Mouse (Mus musculus): ENCODE measurements around the gene Sh3pxd2a. TPM values are rescaled to one million over a fixed set of nuclear protein-coding genes. Genes with fewer than 3 reads are reported as not detected.

The Sh3pxd2a gene
- polyA plus RNA-seq, 1 experiment from 2014 or later = 4.1 TPM

DNA sequence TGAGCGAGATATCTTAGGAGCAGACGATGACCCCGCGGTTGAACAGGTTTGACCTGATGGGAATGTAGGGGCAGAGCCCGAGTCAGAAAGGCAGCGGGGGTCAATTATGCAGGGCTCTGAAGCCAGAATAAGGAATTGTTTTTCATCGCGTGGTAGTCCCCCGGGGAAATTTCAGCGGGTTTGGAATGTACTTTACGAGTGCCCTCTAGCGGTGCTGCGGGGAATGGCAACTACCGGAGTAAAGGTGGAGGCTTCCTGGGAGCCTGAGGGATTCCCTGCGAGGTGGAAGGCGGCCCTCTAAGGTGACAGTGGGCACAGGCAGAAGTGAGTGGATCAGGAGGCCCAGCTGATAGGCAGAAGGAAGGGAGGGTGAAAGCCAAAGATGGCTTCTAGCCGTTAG is 125.0 kb downstream of the Sh3pxd2a start:
- DNase-seq (ENCODE audit: low spot score, missing footprints) (peak; percentile 99), ATAC-seq (ENCODE audit: low FRiP score) (no peak)
- peaks cover 20% of the 10 kb centered on the region for H3K4me1 ChIP-seq (ENCODE audit: control insufficient read depth, insufficient read depth, low read length)
- no peaks in the 10 kb centered on the region for H3K36me3 ChIP-seq (ENCODE audit: control insufficient read depth, insufficient read depth, low read length)
- peak overlapping the region; percentile 48; the same call in 1 of the 2 replicates for H3K9ac ChIP-seq (ENCODE audit: low read length)
- no peaks in the 10 kb centered on the region for H3K9me3 ChIP-seq (ENCODE audit: control insufficient read depth, low read length)
- H3K27me3 ChIP-seq (ENCODE audit: control insufficient read depth, insufficient read depth, low read length) = peaks cover 31% of the 10 kb centered on the region
- no peak overlapping the region for H3K27ac ChIP-seq (ENCODE audit: low read depth, low read length)
- peak overlapping the region; percentile 51 for H3K4me2 ChIP-seq
- peak overlapping the region; percentile 29; the same call in 1 of the 2 replicates for H3K4me3 ChIP-seq (ENCODE audit: low read depth, low read length)
- 2% methylated on average over 17 of the region's 17 CpGs for WGBS

DNA sequence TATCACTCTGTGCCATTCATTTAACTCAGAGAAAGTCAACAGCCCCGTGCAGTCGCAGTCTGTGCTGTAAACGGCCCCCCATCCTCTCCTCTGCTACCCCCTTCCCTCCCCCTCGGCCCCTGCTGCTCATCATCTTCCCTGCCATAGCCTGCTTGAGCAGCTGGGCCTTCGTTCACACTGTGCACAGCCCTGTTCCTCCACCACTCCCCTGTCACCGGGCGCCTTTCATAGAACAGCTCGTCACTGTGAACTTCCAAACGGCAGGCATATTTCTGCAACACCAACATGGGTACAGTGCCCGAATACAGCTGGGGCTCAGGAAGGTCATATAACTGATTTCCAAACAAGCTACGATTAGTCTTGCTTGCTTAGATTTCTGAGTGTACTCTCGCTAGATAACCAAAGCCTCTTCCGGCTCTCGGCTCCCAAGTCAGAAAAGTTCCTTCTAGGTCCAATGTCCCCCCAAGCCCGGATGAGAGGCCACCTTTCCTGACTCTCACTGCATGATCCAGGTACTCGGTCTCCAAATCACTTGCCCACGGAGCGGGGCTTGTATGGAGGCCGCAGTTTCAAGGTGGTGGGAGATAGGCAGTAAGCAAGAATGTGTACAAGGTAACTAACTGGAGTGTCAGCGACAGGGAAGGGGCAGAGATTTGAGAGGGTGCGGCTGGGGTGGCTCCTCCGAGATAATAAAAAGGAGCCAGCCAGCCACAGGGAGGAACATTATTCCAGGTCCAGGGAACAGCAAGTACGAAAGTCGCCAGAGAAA is 125.6 kb downstream of the Sh3pxd2a start:
- peak overlapping the region; percentile 51 for H3K4me2 ChIP-seq
- ATAC-seq (ENCODE audit: low FRiP score) (peak; percentile 46), DNase-seq (ENCODE audit: low spot score, missing footprints) (peak; percentile 92)
- H3K36me3 ChIP-seq (ENCODE audit: control insufficient read depth, insufficient read depth, low read length) = no peaks in the 10 kb centered on the region
- no peak overlapping the region for H3K27ac ChIP-seq (ENCODE audit: low read depth, low read length)
- peaks cover 20% of the 10 kb centered on the region for H3K4me1 ChIP-seq (ENCODE audit: control insufficient read depth, insufficient read depth, low read length)
- peak overlapping the region; percentile 29; the same call in 1 of the 2 replicates for H3K4me3 ChIP-seq (ENCODE audit: low read depth, low read length)
- H3K9ac ChIP-seq (ENCODE audit: low read length) = peak overlapping the region; percentile 48; the same call in 1 of the 2 replicates
- H3K9me3 ChIP-seq (ENCODE audit: control insufficient read depth, low read length) = no peaks in the 10 kb centered on the region
- whole genome bisulfite sequencing = 24% methylated on average over 24 of the region's 24 CpGs
- H3K27me3 ChIP-seq (ENCODE audit: control insufficient read depth, insufficient read depth, low read length) = peaks cover 25% of the 10 kb centered on the region

DNA sequence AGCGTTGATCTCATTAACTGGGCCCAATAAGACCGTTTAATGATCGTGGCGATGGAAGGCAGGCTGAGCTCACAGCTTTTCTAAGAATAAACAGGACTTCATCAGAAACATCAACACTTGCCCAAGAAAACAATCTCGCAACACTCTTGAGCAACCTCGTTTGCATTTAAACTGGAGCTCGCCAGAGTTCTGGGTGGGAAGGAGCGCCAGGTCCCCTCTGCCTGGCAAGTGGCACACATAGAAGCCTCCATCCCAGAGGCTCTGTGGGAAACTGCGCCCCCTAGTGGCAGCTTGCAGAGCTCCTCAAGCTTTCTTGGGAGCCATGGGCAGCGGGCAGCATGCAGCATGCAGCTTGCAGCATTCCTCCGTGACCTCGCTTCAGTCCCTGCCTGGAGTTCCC is 126.5 kb downstream of the Sh3pxd2a start:
- ATAC-seq (ENCODE audit: low FRiP score) (peak; percentile 81), DNase-seq (ENCODE audit: low spot score, missing footprints) (peak; percentile 99)
- Histone ChIP-seq H3K27ac (ENCODE audit: low read depth, low read length) (no peak overlapping the region), H3K9ac (ENCODE audit: low read length) (peak overlapping the region; percentile 20; the same call in 1 of the 2 replicates), H3K9me3 (ENCODE audit: control insufficient read depth, low read length) (no peaks in the 10 kb centered on the region), H3K4me3 (ENCODE audit: low read depth, low read length) (no peak overlapping the region), H3K4me2 (peak overlapping the region; percentile 51), H3K36me3 (ENCODE audit: control insufficient read depth, insufficient read depth, low read length) (no peaks in the 10 kb centered on the region), H3K4me1 (ENCODE audit: control insufficient read depth, insufficient read depth, low read length) (peaks cover 14% of the 10 kb centered on the region), H3K27me3 (ENCODE audit: control insufficient read depth, insufficient read depth, low read length) (peaks cover 16% of the 10 kb centered on the region)
- 29% methylated on average over 12 of the region's 12 CpGs for WGBS

DNA sequence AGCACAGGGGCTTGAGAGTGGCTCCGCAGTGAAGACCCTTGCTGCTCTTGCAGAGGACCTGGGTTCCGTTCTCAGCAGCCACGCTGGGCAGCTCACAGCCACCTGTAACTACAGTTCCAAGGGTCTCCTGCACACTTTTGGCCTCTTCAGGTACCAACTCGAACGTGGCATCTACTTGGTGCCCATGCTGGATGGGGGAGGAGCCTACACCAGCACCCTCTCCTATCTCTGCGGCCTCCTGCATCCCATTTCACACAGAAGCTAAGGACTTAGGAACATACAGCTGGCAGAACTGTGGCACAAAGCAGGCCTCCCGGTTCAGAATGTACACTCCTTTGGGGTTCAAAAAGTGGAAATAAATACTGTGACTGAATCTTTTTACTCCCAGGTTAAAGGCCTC is 127.0 kb downstream of the Sh3pxd2a start:
- H3K9me3 ChIP-seq (ENCODE audit: control insufficient read depth, low read length) = no peaks in the 10 kb centered on the region
- WGBS = 77% methylated on average over 7 of the region's 7 CpGs
- peaks cover 11% of the 10 kb centered on the region for H3K4me1 ChIP-seq (ENCODE audit: control insufficient read depth, insufficient read depth, low read length)
- no peak overlapping the region for H3K9ac ChIP-seq (ENCODE audit: low read length)
- no peak overlapping the region for H3K27ac ChIP-seq (ENCODE audit: low read depth, low read length)
- no peak overlapping the region for H3K4me2 ChIP-seq
- peaks cover 11% of the 10 kb centered on the region for H3K27me3 ChIP-seq (ENCODE audit: control insufficient read depth, insufficient read depth, low read length)
- no peak overlapping the region for H3K4me3 ChIP-seq (ENCODE audit: low read depth, low read length)
- no peaks in the 10 kb centered on the region for H3K36me3 ChIP-seq (ENCODE audit: control insufficient read depth, insufficient read depth, low read length)
- ATAC-seq (ENCODE audit: low FRiP score) (no peak), DNase-seq (ENCODE audit: low spot score, missing footprints) (no peak)

DNA sequence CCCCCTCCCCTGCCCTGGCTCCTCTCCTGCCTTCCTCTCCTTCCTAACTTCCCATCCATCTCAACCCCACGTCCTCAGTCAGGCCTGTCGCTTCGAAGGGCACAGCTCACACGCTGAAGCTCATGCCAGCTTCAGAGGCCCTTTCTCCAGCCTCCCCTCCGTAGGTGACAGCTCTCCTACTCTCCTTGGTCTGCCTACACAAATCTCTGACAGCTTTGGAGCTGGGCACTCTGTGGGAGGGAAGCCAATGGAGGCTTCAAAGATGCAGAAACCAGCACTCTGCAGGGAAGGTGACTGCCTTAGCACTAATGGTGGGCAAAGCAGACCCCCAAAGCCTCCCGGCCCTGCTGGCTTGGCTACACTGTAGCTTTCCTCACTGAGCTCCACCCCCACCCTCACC is 128.9 kb downstream of the Sh3pxd2a start:
- peaks cover 4% of the 10 kb centered on the region; the same call in 1 of the 2 replicates for H3K27me3 ChIP-seq (ENCODE audit: control insufficient read depth, insufficient read depth, low read length)
- WGBS = 82% methylated on average over 6 of the region's 6 CpGs
- H3K4me1 ChIP-seq (ENCODE audit: control insufficient read depth, insufficient read depth, low read length) = peaks cover 20% of the 10 kb centered on the region
- no peak overlapping the region for H3K9ac ChIP-seq (ENCODE audit: low read length)
- no peak for DNase-seq (ENCODE audit: low spot score, missing footprints)
- H3K27ac ChIP-seq (ENCODE audit: low read depth, low read length) = no peak overlapping the region
- no peak overlapping the region for H3K4me2 ChIP-seq
- no peak overlapping the region for H3K4me3 ChIP-seq (ENCODE audit: low read depth, low read length)
- H3K9me3 ChIP-seq (ENCODE audit: control insufficient read depth, low read length) = no peaks in the 10 kb centered on the region
- no peak for ATAC-seq (ENCODE audit: low FRiP score)
- H3K36me3 ChIP-seq (ENCODE audit: control insufficient read depth, insufficient read depth, low read length) = no peaks in the 10 kb centered on the region

DNA sequence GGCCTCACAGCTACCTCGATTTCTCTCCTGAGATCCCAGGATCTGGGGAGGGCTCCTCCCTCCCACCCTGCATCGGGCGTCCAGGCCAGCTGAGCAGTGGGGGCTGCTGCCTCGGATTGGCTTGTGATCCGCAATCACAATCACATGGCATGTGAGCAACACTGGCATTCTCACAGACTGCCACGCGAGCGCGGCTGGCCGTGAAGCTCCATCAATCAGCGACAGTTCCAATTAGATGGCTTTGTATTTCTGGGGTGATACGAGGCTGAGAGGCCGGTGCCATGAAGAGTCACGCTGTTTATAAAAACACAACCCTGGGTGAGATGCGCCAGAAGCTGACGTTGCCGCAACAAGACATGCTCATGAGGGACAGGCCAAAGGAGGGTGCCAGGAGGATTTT is 129.5 kb downstream of the Sh3pxd2a start:
- Histone ChIP-seq H3K4me1 (ENCODE audit: control insufficient read depth, insufficient read depth, low read length) (peaks cover 20% of the 10 kb centered on the region), H3K27ac (ENCODE audit: low read depth, low read length) (no peak overlapping the region), H3K9me3 (ENCODE audit: control insufficient read depth, low read length) (no peaks in the 10 kb centered on the region), H3K4me2 (no peak overlapping the region), H3K4me3 (ENCODE audit: low read depth, low read length) (no peak overlapping the region), H3K36me3 (ENCODE audit: control insufficient read depth, insufficient read depth, low read length) (no peaks in the 10 kb centered on the region), H3K27me3 (ENCODE audit: control insufficient read depth, insufficient read depth, low read length) (peaks cover 4% of the 10 kb centered on the region; the same call in 1 of the 2 replicates), H3K9ac (ENCODE audit: low read length) (no peak overlapping the region)
- ATAC-seq (ENCODE audit: low FRiP score) (no peak), DNase-seq (ENCODE audit: low spot score, missing footprints) (no peak)
- 79% methylated on average over 17 of the region's 17 CpGs for WGBS

DNA sequence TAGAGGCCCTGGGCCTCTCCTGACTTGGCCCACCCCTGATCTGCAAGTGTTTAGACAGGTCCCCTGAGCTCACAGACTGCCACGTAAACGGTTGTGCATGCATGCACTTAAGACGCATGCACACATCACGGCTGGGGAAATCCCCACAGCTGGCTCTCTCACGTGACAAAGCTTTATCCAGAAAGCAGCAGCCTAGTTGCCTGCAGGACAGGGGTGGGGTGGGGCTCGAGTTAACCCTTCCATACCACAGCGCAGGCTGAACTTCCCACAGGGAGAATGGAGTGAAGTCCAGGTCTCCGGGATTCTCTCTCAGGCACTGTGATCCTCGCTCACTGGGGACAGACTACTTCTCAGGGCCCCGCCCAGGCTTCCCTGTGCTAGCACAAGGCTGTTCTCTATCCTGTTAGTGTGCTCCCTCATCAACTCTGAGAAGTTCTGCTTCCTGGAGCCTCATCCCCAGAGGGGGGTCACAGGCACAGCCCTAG is 133.4 kb downstream of the Sh3pxd2a start:
- H3K9ac ChIP-seq (ENCODE audit: low read length) = peak overlapping the region; percentile 30
- ATAC-seq (ENCODE audit: low FRiP score) (peak; percentile 54), DNase-seq (ENCODE audit: low spot score, missing footprints) (peak; percentile 89)
- H3K9me3 ChIP-seq (ENCODE audit: control insufficient read depth, low read length) = no peaks in the 10 kb centered on the region
- no peak overlapping the region for H3K4me3 ChIP-seq (ENCODE audit: low read depth, low read length)
- peaks cover 23% of the 10 kb centered on the region for H3K4me1 ChIP-seq (ENCODE audit: control insufficient read depth, insufficient read depth, low read length)
- H3K4me2 ChIP-seq = no peak overlapping the region
- 15% methylated on average over 10 of the region's 10 CpGs for WGBS
- peak overlapping the region; percentile 16; the same call in 1 of the 2 replicates for H3K27ac ChIP-seq (ENCODE audit: low read depth, low read length)
- H3K36me3 ChIP-seq (ENCODE audit: control insufficient read depth, insufficient read depth, low read length) = no peaks in the 10 kb centered on the region
- no peaks in the 10 kb centered on the region for H3K27me3 ChIP-seq (ENCODE audit: control insufficient read depth, insufficient read depth, low read length)

DNA sequence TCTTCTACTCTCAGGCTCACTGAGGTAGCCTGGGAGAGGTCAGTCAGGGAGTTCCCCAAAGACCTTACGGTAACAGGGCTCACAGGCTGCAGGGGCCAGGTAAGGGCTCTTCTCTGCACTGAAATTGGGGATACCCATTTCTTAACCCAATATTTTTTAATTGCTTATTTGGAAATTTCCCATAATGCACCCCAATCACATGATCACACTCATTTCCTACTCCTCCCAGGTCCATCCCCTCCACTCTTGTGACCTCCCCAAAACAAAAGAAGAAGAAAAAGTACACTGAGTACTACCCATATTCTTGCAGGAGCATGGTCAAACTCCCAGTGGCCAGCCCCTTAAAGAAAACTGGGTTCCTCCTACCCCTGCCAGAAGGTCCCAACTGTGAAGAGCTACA is 135.1 kb downstream of the Sh3pxd2a start:
- no peak overlapping the region for H3K4me3 ChIP-seq (ENCODE audit: low read depth, low read length)
- H3K36me3 ChIP-seq (ENCODE audit: control insufficient read depth, insufficient read depth, low read length) = no peaks in the 10 kb centered on the region
- ATAC-seq (ENCODE audit: low FRiP score) (no peak), DNase-seq (ENCODE audit: low spot score, missing footprints) (no peak)
- no peaks in the 10 kb centered on the region for H3K27me3 ChIP-seq (ENCODE audit: control insufficient read depth, insufficient read depth, low read length)
- H3K4me2 ChIP-seq = no peak overlapping the region
- no peak overlapping the region; the same call in 1 of the 2 replicates for H3K9ac ChIP-seq (ENCODE audit: low read length)
- no peak overlapping the region for H3K27ac ChIP-seq (ENCODE audit: low read depth, low read length)
- 71% methylated on average over 1 of the region's 1 CpGs for WGBS
- H3K9me3 ChIP-seq (ENCODE audit: control insufficient read depth, low read length) = no peaks in the 10 kb centered on the region
- peaks cover 23% of the 10 kb centered on the region for H3K4me1 ChIP-seq (ENCODE audit: control insufficient read depth, insufficient read depth, low read length)
